Mouse (Mus musculus) lung, postnatal 0 days (tissue): ENCODE measurements around the gene Lbhd2.

Source experiments
- CTCF ChIP-seq: IDR thresholded peaks from 2 replicates; pipeline ENCODE4 v1.5.1; 2016; ENCODE audit warnings: antibody characterized with exemption, mild to moderate bottlenecking
- EP300 ChIP-seq: IDR thresholded peaks from 2 replicates; pipeline ENCODE4 v1.6.1; 2016; ENCODE audit warnings: antibody characterized with exemption, mild to moderate bottlenecking, control low read depth

DNA sequence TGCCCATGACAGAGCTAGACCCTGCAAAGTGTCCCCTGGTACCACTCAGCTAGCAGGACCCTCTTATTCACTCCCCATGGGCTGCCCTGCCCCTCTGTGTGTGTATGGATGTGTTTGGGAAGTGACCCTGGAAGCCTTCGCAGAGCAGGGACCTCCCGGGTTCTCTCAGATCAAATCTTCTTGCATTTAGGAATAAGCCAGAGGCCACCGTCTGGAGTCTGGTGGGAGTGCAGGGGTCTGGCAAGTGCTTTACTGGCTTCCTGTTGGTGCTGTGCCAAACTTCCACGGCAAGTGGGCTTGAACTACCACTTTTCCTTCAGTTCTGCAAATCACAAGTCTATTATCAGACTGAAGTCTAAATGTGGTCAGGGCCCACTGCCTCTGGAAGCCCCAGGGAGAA, 47.4 kb downstream of the Lbhd2 start:
- TF ChIP-seq CTCF (no peak), EP300 (no peak)
